Comparison of ENCODE assay signal across 8 mouse cellular contexts in the genomic region with DNA sequence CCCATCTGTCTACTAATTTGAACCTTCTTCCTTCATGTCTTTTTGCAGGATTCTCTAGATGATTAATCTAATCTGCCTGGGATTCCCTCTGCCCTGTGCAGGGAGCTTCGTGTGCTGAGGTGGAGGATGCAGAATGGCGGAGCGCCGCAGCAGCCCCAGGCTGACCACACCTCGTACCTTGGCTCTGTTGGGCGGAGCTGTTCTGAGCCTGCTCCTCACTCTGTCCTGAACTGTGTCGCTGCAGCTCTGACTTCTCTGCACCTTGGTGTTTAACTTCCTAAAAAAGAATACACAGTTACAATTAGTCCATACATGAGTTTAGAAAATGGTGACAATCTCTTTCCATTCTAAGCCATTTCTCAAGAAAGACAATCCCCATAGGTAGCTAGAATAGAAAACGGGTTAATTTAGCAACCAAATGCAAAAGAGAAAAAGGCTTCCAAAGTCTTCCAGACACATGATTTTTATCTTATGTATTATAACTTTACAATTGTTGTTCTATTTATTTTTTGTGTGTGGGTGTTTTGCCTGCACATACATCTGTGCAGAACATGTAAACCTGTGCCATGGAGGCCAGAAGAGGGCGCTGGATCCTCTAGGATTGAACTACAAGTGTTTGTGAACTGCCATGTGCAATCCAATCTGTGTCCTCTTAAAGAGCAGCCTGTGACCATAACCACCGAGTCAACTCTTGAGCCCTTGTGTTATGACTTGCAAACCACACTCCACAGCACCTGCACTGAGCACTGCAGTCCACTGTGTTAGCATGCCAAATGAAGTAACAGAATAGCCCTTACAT. TPM values are rescaled to one million over a fixed set of nuclear protein-coding genes. Genes with fewer than 3 reads are reported as not detected.
DNase-seq lines count a peak whose midpoint lies in the region; ATAC-seq and TF ChIP-seq lines count a peak whose summit lies in the region.

No protein-coding gene starts in this region.

- H3K9ac ChIP-seq in hindbrain, embryonic 13.5 days: no peak overlapping the region
- H3K9ac ChIP-seq in ES-Bruce4 (ENCODE audit: low read depth, poor library complexity, severe bottlenecking): no peak overlapping the region

- H3K4me1 ChIP-seq in hindbrain, embryonic 10.5 days (replicated peaks): no peaks in the 10 kb centered on the region
- H3K4me1 ChIP-seq in hindbrain, embryonic 13.5 days (replicated peaks): no peaks in the 10 kb centered on the region
- no peaks in the 10 kb centered on the region for H3K4me1 ChIP-seq in ES-Bruce4 (ENCODE audit: control insufficient read depth, insufficient read depth, low read length)

- TF ChIP-seq CTCF in ES-Bruce4 (IDR thresholded peaks at IDR 0.05; ENCODE audit: low read depth, low read length): peak; percentile 38

- peaks cover 74% of the 10 kb centered on the region for H3K36me3 ChIP-seq in hindbrain, embryonic 10.5 days
- peaks cover 56% of the 10 kb centered on the region for H3K36me3 ChIP-seq in hindbrain, embryonic 13.5 days
- peaks cover 28% of the 10 kb centered on the region for H3K36me3 ChIP-seq in ES-Bruce4 (ENCODE audit: control insufficient read depth, insufficient read depth, low read length, poor library complexity, severe bottlenecking)

- WGBS in hindbrain, embryonic 10.5 days: 83% methylated on average over 10 of the region's 10 CpGs
- 80% methylated on average over 10 of the region's 10 CpGs for WGBS in hindbrain, embryonic 13.5 days

- no peak overlapping the region for H3K4me3 ChIP-seq in hindbrain, embryonic 10.5 days
- H3K4me3 ChIP-seq in hindbrain, embryonic 13.5 days: no peak overlapping the region
- H3K4me3 ChIP-seq in ES-Bruce4 (ENCODE audit: low read depth, low read length): no peak overlapping the region

- no peak for TF ChIP-seq POLR2A in ES-Bruce4 (IDR thresholded peaks at IDR 0.05; ENCODE audit: insufficient read depth, low read length)

- DNase-seq in hindbrain, embryonic 10.5 days (ENCODE audit: low spot score): peak; percentile 48
- peak; percentile 65 for DNase-seq in cerebellum, adult 11-12 months
- DNase-seq in frontal cortex, postnatal 36 days (ENCODE audit: low spot score in 2 of 2): peak; percentile 67 to 81
- DNase-seq in layer of hippocampus, adult 11-12 months (ENCODE audit: low spot score): peak; percentile 84
- DNase-seq in lung, postnatal 14 days: peak; percentile 84
- DNase-seq in thymus, postnatal 0 days (ENCODE audit: low spot score): peak; percentile 73

- H3K9me3 ChIP-seq in hindbrain, embryonic 10.5 days: no peaks in the 10 kb centered on the region
- H3K9me3 ChIP-seq in hindbrain, embryonic 13.5 days: no peaks in the 10 kb centered on the region
- H3K9me3 ChIP-seq in ES-Bruce4 (replicated peaks; ENCODE audit: control insufficient read depth, insufficient read depth, low read length, poor library complexity, severe bottlenecking): no peaks in the 10 kb centered on the region

- no peak overlapping the region for H3K4me2 ChIP-seq in hindbrain, embryonic 13.5 days

- no peak for TF ChIP-seq EP300 in ES-Bruce4 (IDR thresholded peaks at IDR 0.05; ENCODE audit: insufficient read depth, low read depth, low read length)

- H3K27me3 ChIP-seq in hindbrain, embryonic 10.5 days (ENCODE audit: insufficient read depth, poor library complexity, severe bottlenecking): no peaks in the 10 kb centered on the region
- no peaks in the 10 kb centered on the region for H3K27me3 ChIP-seq in hindbrain, embryonic 13.5 days
- no peaks in the 10 kb centered on the region for H3K27me3 ChIP-seq in ES-Bruce4 (ENCODE audit: control insufficient read depth, insufficient read depth, low read length, poor library complexity, severe bottlenecking)

- no peak overlapping the region for H3K27ac ChIP-seq in hindbrain, embryonic 10.5 days
- no peak overlapping the region for H3K27ac ChIP-seq in hindbrain, embryonic 13.5 days
- H3K27ac ChIP-seq in ES-Bruce4 (ENCODE audit: insufficient read depth, low read length): no peak overlapping the region

- no peak for ATAC-seq in hindbrain, embryonic 13.5 days (ENCODE audit: low FRiP score)

RNA-seq across cellular contexts. Expression of a gene that starts 53.1 kb away (rescaled TPM):
- polyA plus RNA-seq in hindbrain, embryonic 10.5 days (2016; fragmentation: Nextera tagmentation; extraction: Ambion mirVana): 4.7 and 5.9 TPM in 2 replicates
- polyA plus RNA-seq in hindbrain, embryonic 13.5 days (2015; fragmentation: Nextera tagmentation; extraction: Ambion mirVana): 4.1 and 4.5 TPM in 2 replicates
- 54.9 and 56.4 TPM in 2 replicates for polyA plus RNA-seq in ES-Bruce4 (2011; ENCODE audit: insufficient read depth, insufficient read length, low read depth, missing spikeins)
- polyA plus RNA-seq in thymus, postnatal 0 days (2015; fragmentation: Nextera tagmentation; extraction: Ambion mirVana): 5.0 and 7.0 TPM in 2 replicates
